ENCODE assay signal across 10 mouse cellular contexts in genomic region chr13:34096455-34096854, GRCm38 (mm10). TPM values are rescaled to one million over a fixed set of nuclear protein-coding genes. Genes with fewer than 3 reads are reported as not detected.
DNase-seq lines count a peak whose midpoint lies in the region; ATAC-seq and TF ChIP-seq lines count a peak whose summit lies in the region.
"Had no signal": no experiment of that assay in that cellular context is flagged by ENCODE, and none has a peak within 500 bp of the region (broad histone marks: within the 10 kb centered on the region; RNA-seq: fewer than 3 reads in every experiment).

No protein-coding gene starts in this region.

- H3K4me1 ChIP-seq in forebrain, embryonic 12.5 days: peaks cover 24% of the 10 kb centered on the region
- peaks cover 16% of the 10 kb centered on the region; the same call in 1 of the 2 replicates for H3K4me1 ChIP-seq in hindbrain, postnatal 0 days (ENCODE audit: insufficient read depth, low read length)
- H3K4me1 ChIP-seq in midbrain, embryonic 14.5 days (ENCODE audit: control insufficient read depth, insufficient read depth, low read length): peaks cover 17% of the 10 kb centered on the region

- H3K27ac ChIP-seq in forebrain, embryonic 12.5 days: peak overlapping the region; percentile 84
- peak overlapping the region; percentile 83 for H3K27ac ChIP-seq in hindbrain, postnatal 0 days
- peak overlapping the region; percentile 75 for H3K27ac ChIP-seq in midbrain, embryonic 14.5 days (replicated peaks; ENCODE audit: low read depth, low read length)

- 51% methylated on average over 4 of the region's 4 CpGs for WGBS in forebrain, embryonic 12.5 days
- WGBS in hindbrain, postnatal 0 days: 52% methylated on average over 4 of the region's 4 CpGs
- 54% methylated on average over 4 of the region's 4 CpGs for WGBS in midbrain, embryonic 14.5 days

- no peak for TF ChIP-seq CTCF in hindbrain, postnatal 0 days (IDR thresholded peaks at IDR 0.05; ENCODE audit: low read depth)

- no peaks in the 10 kb centered on the region for H3K9me3 ChIP-seq in forebrain, embryonic 12.5 days
- no peaks in the 10 kb centered on the region for H3K9me3 ChIP-seq in hindbrain, postnatal 0 days (ENCODE audit: low read length)
- no peaks in the 10 kb centered on the region for H3K9me3 ChIP-seq in midbrain, embryonic 14.5 days (ENCODE audit: control insufficient read depth, low read length)

- no peaks in the 10 kb centered on the region for H3K36me3 ChIP-seq in forebrain, embryonic 12.5 days (replicated peaks)
- no peaks in the 10 kb centered on the region for H3K36me3 ChIP-seq in hindbrain, postnatal 0 days (ENCODE audit: insufficient read depth, low read length)
- H3K36me3 ChIP-seq in midbrain, embryonic 14.5 days (ENCODE audit: control insufficient read depth, insufficient read depth, low read length): no peaks in the 10 kb centered on the region

- peak; percentile 75 for ATAC-seq in forebrain, embryonic 12.5 days (ENCODE audit: low FRiP score)
- ATAC-seq in hindbrain, postnatal 0 days: peak; percentile 75
- peak; percentile 51; the same call in 1 of the 2 replicates for ATAC-seq in midbrain, embryonic 14.5 days (ENCODE audit: low FRiP score, low TSS enrichment)

- peak overlapping the region; percentile 28; the same call in 1 of the 2 replicates for H3K4me2 ChIP-seq in forebrain, embryonic 12.5 days
- peak overlapping the region; percentile 27 for H3K4me2 ChIP-seq in hindbrain, postnatal 0 days (ENCODE audit: low read depth, low read length)
- peak overlapping the region; percentile 39 for H3K4me2 ChIP-seq in midbrain, embryonic 14.5 days (ENCODE audit: low read length)

- H3K27me3 ChIP-seq in forebrain, embryonic 12.5 days: no peaks in the 10 kb centered on the region
- H3K27me3 ChIP-seq in hindbrain, postnatal 0 days (ENCODE audit: insufficient read depth, low read length): no peaks in the 10 kb centered on the region
- H3K27me3 ChIP-seq in midbrain, embryonic 14.5 days (ENCODE audit: control insufficient read depth, insufficient read depth, low read length): no peaks in the 10 kb centered on the region
- H3K27me3 ChIP-seq: CH12.LX had no signal

- no peak overlapping the region for H3K4me3 ChIP-seq in forebrain, embryonic 12.5 days (replicated peaks)
- H3K4me3 ChIP-seq in hindbrain, postnatal 0 days (ENCODE audit: low read length): no peak overlapping the region
- no peak overlapping the region for H3K4me3 ChIP-seq in midbrain, embryonic 14.5 days (replicated peaks; ENCODE audit: low read depth, low read length)

- DNase-seq in kidney, adult 11 months: peak; percentile 25
- no peak for DNase-seq in kidney, postnatal 4 days
- peak; percentile 53 for DNase-seq in hindbrain, postnatal 0 days (ENCODE audit: low spot score)
- no peak for DNase-seq in midbrain, embryonic 14.5 days
- no peak for DNase-seq in embryo, embryonic 10 days (ENCODE audit: low spot score)
- DNase-seq in thymus, postnatal 10 days (ENCODE audit: low spot score in 2 of 2): no peak
- no peak for DNase-seq in embryo, embryonic 10.5 days (ENCODE audit: low spot score)
- DNase-seq: adrenal gland, adult 2 months had no signal

- no peak overlapping the region for H3K9ac ChIP-seq in forebrain, embryonic 12.5 days
- H3K9ac ChIP-seq in hindbrain, postnatal 0 days (replicated peaks; ENCODE audit: low read length): 0 out of 2 replicates have a peak overlapping the region, but pooled peaks have one; percentile 13
- H3K9ac ChIP-seq in midbrain, embryonic 14.5 days (replicated peaks; ENCODE audit: low read length): 0 out of 2 replicates have a peak overlapping the region, but pooled peaks have one; percentile 1

RNA-seq across cellular contexts. Expression of gene Tubb2a, which starts 18.6 kb away (rescaled TPM):
- 397 and 403 TPM in 2 replicates for polyA plus RNA-seq in forebrain, embryonic 12.5 days (2016; fragmentation: Nextera tagmentation; extraction: Ambion mirVana)
- total RNA-seq in hindbrain, postnatal 0 days (2014; rRNA removed): 6,578 and 6,630 TPM in 2 replicates
- 3,263 and 3,562 TPM in 2 replicates for polyA plus RNA-seq in hindbrain, postnatal 0 days (2015; fragmentation: Nextera tagmentation; extraction: Ambion mirVana)
- polyA plus RNA-seq in midbrain, embryonic 14.5 days (2014; fragmentation: Nextera tagmentation; extraction: Ambion mirVana): 2,201 and 2,712 TPM in 2 replicates

RNA-seq across cellular contexts. Expression of gene Tubb2b, which starts 33.8 kb away (rescaled TPM):
- polyA plus RNA-seq in forebrain, embryonic 12.5 days (2016; fragmentation: Nextera tagmentation; extraction: Ambion mirVana): 311 and 346 TPM in 2 replicates
- 4,422 and 4,857 TPM in 2 replicates for total RNA-seq in hindbrain, postnatal 0 days (2014; rRNA removed)
- 709 and 787 TPM in 2 replicates for polyA plus RNA-seq in hindbrain, postnatal 0 days (2015; fragmentation: Nextera tagmentation; extraction: Ambion mirVana)
- 758 and 1,005 TPM in 2 replicates for polyA plus RNA-seq in midbrain, embryonic 14.5 days (2014; fragmentation: Nextera tagmentation; extraction: Ambion mirVana)

RNA-seq across cellular contexts. Expression of gene Bphl, which starts 59.1 kb away (rescaled TPM):
- 35.0 and 38.2 TPM in 2 replicates for polyA plus RNA-seq in forebrain, embryonic 12.5 days (2016; fragmentation: Nextera tagmentation; extraction: Ambion mirVana)
- total RNA-seq in hindbrain, postnatal 0 days (2014; rRNA removed): 42.0 and 60.7 TPM in 2 replicates
- polyA plus RNA-seq in hindbrain, postnatal 0 days (2015; fragmentation: Nextera tagmentation; extraction: Ambion mirVana): 50.4 and 57.3 TPM in 2 replicates
- 28.7 and 36.8 TPM in 2 replicates for polyA plus RNA-seq in midbrain, embryonic 14.5 days (2014; fragmentation: Nextera tagmentation; extraction: Ambion mirVana)

Comparison
In these comparisons a context has a peak if more than half of its experiments do, and no peak if none do; other contexts are left out.
1. DNase-seq: peak in kidney, adult 11 months (single experiment) and hindbrain, postnatal 0 days (single experiment); none in kidney, postnatal 4 days (0 of 2), midbrain, embryonic 14.5 days (single experiment), embryo, embryonic 10 days (single experiment), thymus, postnatal 10 days (0 of 2) and embryo, embryonic 10.5 days (single experiment).
2. Peak in every context shown above with its lines, with median percentiles within 50 percentile points of each other: ATAC-seq, H3K27ac ChIP-seq and H3K4me2 ChIP-seq.